Mouse (Mus musculus): Measurements from ENCODE around the gene Prkce.

DNA sequence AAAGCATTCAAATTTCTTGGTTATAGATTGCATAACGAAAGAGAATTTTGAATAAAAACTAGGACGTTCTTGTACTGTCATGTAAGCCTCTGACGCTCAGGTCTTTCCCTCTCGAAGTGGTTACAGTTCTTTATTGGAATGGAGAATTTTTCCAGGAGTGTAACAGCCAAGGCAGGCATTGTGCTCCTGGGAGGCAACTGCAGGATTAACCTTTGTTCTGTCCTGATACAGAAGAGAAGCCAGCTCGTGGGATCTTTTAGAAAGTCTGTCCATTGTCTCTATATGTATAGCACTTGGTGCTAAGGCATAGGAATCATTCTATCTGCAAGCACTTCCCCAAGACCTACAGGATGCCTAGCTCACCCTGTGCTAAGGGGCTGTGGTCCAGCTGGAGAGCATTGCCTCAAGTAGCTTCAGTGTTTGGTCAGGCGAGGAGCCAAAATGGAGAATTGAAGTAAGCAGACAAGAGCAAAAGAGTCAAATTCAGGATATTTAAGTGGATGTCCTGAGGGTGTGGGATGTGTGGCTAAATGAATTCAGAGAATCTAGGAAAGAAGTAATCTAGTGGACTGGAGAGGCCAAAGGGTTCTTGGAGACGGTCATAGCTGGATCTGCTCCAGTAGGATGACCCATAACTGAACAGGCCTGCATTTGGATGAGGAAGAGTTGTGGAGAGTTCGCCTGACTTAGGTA lies 240.5 kb downstream of the Prkce start:
- TF ChIP-seq CTCF (IDR thresholded peaks at IDR 0.05; ENCODE audit: low read depth) (no peak), EP300 (IDR thresholded peaks at IDR 0.05; ENCODE audit: low read depth) (no peak)
